Mouse (Mus musculus) lung, embryonic 16.5 days (tissue): ENCODE data around the gene St8sia1. TPM values are rescaled to one million over a fixed set of nuclear protein-coding genes. Genes with fewer than 3 reads are reported as not detected.
A peak's percentile ranks its signal among the peaks of the same experiment; 100 is the strongest.

Source experiments
- ATAC-seq: fragments of 200-750 bp; cut with Nextera tagmentation; 2 replicates; pipeline ENCODE4 v1.8.0; 2017; ENCODE audit warnings: low read depth, mild to moderate bottlenecking, moderate library complexity
- H3K27ac ChIP-seq: fragments of 300-500 bp; sonication (generic); 2 replicates; pipeline ENCODE4 v1.5.1; 2014; ENCODE audit warnings: mild to moderate bottlenecking, control low read depth, low read length
- H3K27me3 ChIP-seq: fragments of 300-500 bp; sonication (generic); 2 replicates; pipeline ENCODE4 v1.6.1; 2014; ENCODE audit warnings: low read depth, low read length, mixed read lengths; ENCODE audit not compliant: control insufficient read depth, insufficient read depth
- H3K36me3 ChIP-seq: fragments of 300-500 bp; sonication (generic); 2 replicates; pipeline ENCODE4 v1.6.1; 2014; ENCODE audit warnings: low read length; ENCODE audit not compliant: control insufficient read depth, insufficient read depth
- H3K4me1 ChIP-seq: fragments of 300-500 bp; sonication (generic); replicated peaks from 2 replicates; pipeline ENCODE4 v1.6.1; 2014; ENCODE audit warnings: low read length, mixed read lengths; ENCODE audit not compliant: control insufficient read depth, insufficient read depth
- H3K4me2 ChIP-seq: fragments of 300-500 bp; sonication (generic); 2 replicates; pipeline ENCODE4 v1.6.1; 2014; ENCODE audit warnings: low read depth, low read length, control low read depth
- H3K4me3 ChIP-seq: fragments of 300-500 bp; sonication (generic); 2 replicates; pipeline ENCODE4 v1.5.1; 2014; ENCODE audit warnings: mild to moderate bottlenecking, low read length, control low read depth
- H3K9ac ChIP-seq: fragments of 300-500 bp; sonication (generic); 2 replicates; pipeline ENCODE4 v1.6.1; 2014; ENCODE audit warnings: low read length, control low read depth
- H3K9me3 ChIP-seq: fragments of 300-500 bp; sonication (generic); 2 replicates; pipeline ENCODE4 v1.6.1; 2016; ENCODE audit warnings: low read length; ENCODE audit not compliant: control insufficient read depth
- WGBS: fragments of 180-500 bp; shearing (Covaris S2); extraction: QIAGEN DNeasy Blood & Tissue Kit; methylation state at CpG from one replicate; pipeline ENCODE4 v1.1.7; 2014; 5-methylcytosine and 5-hydroxymethylcytosine counted together
- polyA plus RNA-seq: library from polyadenylated mRNA; unstranded; fragments of >200 nt; fragmentation: Nextera tagmentation; extraction: Ambion mirVana; gene quantifications from 2 replicates; pipeline ENCODE4 v1.2.1, GENCODE M21; 2015

St8sia1 gene
- polyA plus RNA-seq, 1 experiment from 2014 or later: 0.30 TPM

DNA sequence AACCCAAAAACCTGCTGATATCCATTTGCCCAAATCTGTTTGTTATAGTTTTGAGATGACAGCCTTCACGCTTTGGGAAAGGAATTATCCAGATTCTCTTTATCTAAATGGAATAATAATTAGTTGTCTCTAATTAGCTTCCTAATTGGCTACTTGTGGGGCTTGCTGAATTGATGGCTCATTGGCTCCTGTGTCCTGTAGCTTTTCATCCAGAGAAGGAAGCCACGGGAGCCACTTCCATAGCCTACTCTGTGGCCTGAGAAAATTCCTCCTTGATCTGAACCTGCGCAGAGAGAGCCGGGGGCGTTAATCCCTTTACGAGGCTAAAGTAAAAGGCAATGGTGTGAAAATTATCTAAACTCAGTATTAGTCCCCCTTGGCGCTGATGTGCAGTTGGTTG, 183.0 kb downstream of the St8sia1 start:
- Histone ChIP-seq H3K4me1 (no peaks in the 10 kb centered on the region), H3K9me3 (no peaks in the 10 kb centered on the region), H3K27me3 (no peaks in the 10 kb centered on the region), H3K4me2 (no peak overlapping the region), H3K36me3 (no peaks in the 10 kb centered on the region), H3K27ac (no peak overlapping the region), H3K9ac (no peak overlapping the region), H3K4me3 (no peak overlapping the region)
- 76% methylated on average over 7 of the region's 7 CpGs for WGBS
- no peak for ATAC-seq

DNA sequence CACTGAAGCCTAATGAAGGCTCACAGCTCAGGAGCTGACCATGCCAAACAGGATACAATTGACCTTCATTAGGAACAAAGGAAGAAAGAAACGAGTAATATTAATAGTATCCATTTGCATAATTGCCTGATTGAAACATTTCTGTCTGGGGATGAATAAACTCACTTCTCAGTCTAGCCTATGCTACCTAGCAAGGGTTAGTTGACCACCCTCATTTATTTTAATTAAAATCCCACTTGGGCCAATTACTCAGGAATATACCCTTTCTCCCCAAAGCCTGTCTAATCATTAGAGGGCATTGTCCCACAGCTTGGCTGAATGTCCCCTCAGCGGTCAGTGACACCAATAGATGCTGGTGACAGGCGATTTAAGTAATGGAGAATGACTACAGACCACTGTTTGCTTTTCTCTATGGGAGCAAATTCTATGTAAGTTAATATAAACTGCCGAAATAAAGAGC, 183.6 kb downstream of the St8sia1 start:
- WGBS: 72% methylated on average over 4 of the region's 4 CpGs

GRCm38 (mm10) chr6:142779812-142780573, 184.3 kb downstream of the St8sia1 start:
- H3K4me1 ChIP-seq: no peaks in the 10 kb centered on the region
- H3K4me2 ChIP-seq: no peak overlapping the region
- H3K27me3 ChIP-seq: no peaks in the 10 kb centered on the region
- peak; percentile 15; the same call in 1 of the 2 replicates for ATAC-seq
- 68% methylated on average over 14 of the region's 14 CpGs for WGBS
- H3K36me3 ChIP-seq: no peaks in the 10 kb centered on the region; the same call in 1 of the 2 replicates
- no peak overlapping the region for H3K27ac ChIP-seq
- H3K9ac ChIP-seq: no peak overlapping the region
- H3K9me3 ChIP-seq: no peaks in the 10 kb centered on the region
- no peak overlapping the region for H3K4me3 ChIP-seq

More for the DNA sequence above, 183.6 kb downstream of the St8sia1 start:
- no peaks in the 10 kb centered on the region for H3K27me3 ChIP-seq
- no peak overlapping the region for H3K27ac ChIP-seq
- ATAC-seq: no peak
- H3K9me3 ChIP-seq: no peaks in the 10 kb centered on the region
- no peak overlapping the region for H3K4me2 ChIP-seq
- H3K4me3 ChIP-seq: no peak overlapping the region
- H3K36me3 ChIP-seq: no peaks in the 10 kb centered on the region; the same call in 1 of the 2 replicates
- no peaks in the 10 kb centered on the region for H3K4me1 ChIP-seq
- H3K9ac ChIP-seq: no peak overlapping the region

GRCm38 (mm10) chr6:142779045-142779811, 185.0 kb downstream of the St8sia1 start:
- Histone ChIP-seq H3K27me3 (no peaks in the 10 kb centered on the region), H3K27ac (no peak overlapping the region), H3K4me2 (no peak overlapping the region), H3K9me3 (no peaks in the 10 kb centered on the region), H3K4me3 (no peak overlapping the region), H3K36me3 (peaks cover 3% of the 10 kb centered on the region; the same call in 1 of the 2 replicates), H3K4me1 (no peaks in the 10 kb centered on the region), H3K9ac (no peak overlapping the region)
- ATAC-seq: peak; percentile 62
- 40% methylated on average over 11 of the region's 11 CpGs for WGBS

DNA sequence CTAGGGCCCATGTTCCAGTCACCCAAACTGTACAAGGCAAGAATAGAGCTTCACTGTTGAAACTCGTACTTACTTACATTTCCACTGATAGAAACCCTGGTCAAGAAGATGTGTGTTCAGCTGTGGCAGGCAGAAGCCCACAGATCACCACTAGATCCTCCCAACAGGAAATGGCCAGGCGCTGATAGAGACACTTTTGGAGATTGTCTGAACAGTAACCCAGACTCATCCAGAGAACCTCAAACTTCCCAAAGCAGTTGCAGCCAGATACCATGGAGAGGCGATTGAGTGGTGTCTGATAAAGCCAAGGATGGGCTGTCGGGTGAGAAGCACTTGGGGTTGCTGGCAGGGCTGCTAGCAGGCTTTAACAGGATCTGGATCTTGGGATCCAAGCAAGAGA, 187.3 kb downstream of the St8sia1 start:
- H3K27me3 ChIP-seq: no peaks in the 10 kb centered on the region
- no peak overlapping the region for H3K4me2 ChIP-seq
- H3K36me3 ChIP-seq: peaks cover 21% of the 10 kb centered on the region
- H3K9me3 ChIP-seq: no peaks in the 10 kb centered on the region
- ATAC-seq: no peak
- H3K9ac ChIP-seq: no peak overlapping the region
- no peak overlapping the region for H3K27ac ChIP-seq
- WGBS: 59% methylated on average over 4 of the region's 4 CpGs
- H3K4me3 ChIP-seq: no peak overlapping the region
- H3K4me1 ChIP-seq: no peaks in the 10 kb centered on the region

DNA sequence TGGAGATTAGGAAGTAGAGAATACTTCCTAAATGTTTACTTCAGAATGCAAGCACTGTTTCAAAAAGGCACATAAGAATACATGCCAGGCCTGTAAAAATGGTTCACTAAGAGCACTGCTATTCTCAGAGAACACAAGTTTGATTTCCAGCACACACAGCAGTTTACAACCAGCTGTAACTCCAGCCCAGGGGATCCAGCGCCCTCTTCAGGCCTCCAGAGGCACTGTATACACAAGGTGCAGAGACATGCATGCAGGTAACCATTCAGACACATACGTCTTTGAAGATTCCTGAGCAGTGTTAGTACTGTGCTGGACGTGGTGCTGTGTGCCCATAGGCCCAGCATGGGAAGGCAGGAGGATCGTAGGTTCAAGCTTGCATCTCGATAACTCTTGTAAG, 190.7 kb downstream of the St8sia1 start:
- no peak overlapping the region for H3K4me2 ChIP-seq
- no peaks in the 10 kb centered on the region for H3K27me3 ChIP-seq
- H3K36me3 ChIP-seq: peaks cover 30% of the 10 kb centered on the region
- no peak overlapping the region for H3K9ac ChIP-seq
- 90% methylated on average over 5 of the region's 5 CpGs for WGBS
- ATAC-seq: no peak
- H3K4me1 ChIP-seq: no peaks in the 10 kb centered on the region
- no peak overlapping the region for H3K4me3 ChIP-seq
- H3K9me3 ChIP-seq: no peaks in the 10 kb centered on the region
- no peak overlapping the region for H3K27ac ChIP-seq

GRCm38 (mm10) chr6:142771643-142772042, 192.6 kb downstream of the St8sia1 start:
- H3K4me1 ChIP-seq: no peaks in the 10 kb centered on the region
- ATAC-seq: no peak
- no peak overlapping the region for H3K27ac ChIP-seq
- no peak overlapping the region for H3K4me2 ChIP-seq
- H3K9ac ChIP-seq: no peak overlapping the region
- peaks cover 33% of the 10 kb centered on the region for H3K36me3 ChIP-seq
- WGBS: 81% methylated on average over 4 of the region's 4 CpGs
- H3K27me3 ChIP-seq: no peaks in the 10 kb centered on the region
- no peak overlapping the region for H3K4me3 ChIP-seq
- H3K9me3 ChIP-seq: no peaks in the 10 kb centered on the region

Other genes with a start within 250 kb of the St8sia1 start
- gene Cmas, start 207.8 kb downstream of the St8sia1 start, polyA plus RNA-seq: 61.7 and 65.1 TPM in 2 replicates
- not detected in 2 replicates for gene Sult6b2, start 159.9 kb downstream of the St8sia1 start, polyA plus RNA-seq
- gene C2cd5, start 135.7 kb upstream of the St8sia1 start, polyA plus RNA-seq: 26.7 and 27.0 TPM in 2 replicates
- gene Etnk1, start 202.8 kb upstream of the St8sia1 start, polyA plus RNA-seq: 13.9 and 14.1 TPM in 2 replicates